Mouse (Mus musculus): ENCODE data around the gene St8sia1. TPM values are rescaled to one million over a fixed set of nuclear protein-coding genes. Genes with fewer than 3 reads are reported as not detected.
A peak's percentile ranks its signal among the peaks of the same experiment; 100 is the strongest.
"Not testable (repeated sequence)": the region's sequence is repeated elsewhere in the genome, so short reads cannot be mapped to it uniquely, and the experiment has no call there.

Gene St8sia1
- total and polyA plus RNA-seq, 2 experiments from 2014 or later, result 3.5 to 15.5 TPM

GRCm38 (mm10) chr6:142989495-142989894 lies 25.2 kb upstream of the St8sia1 start:
- 91% methylated on average over 13 of the region's 13 CpGs for WGBS
- Histone ChIP-seq H3K9me3 (ENCODE audit: low read length) (no peaks in the 10 kb centered on the region), H3K27me3 (ENCODE audit: insufficient read depth, low read length) (peaks cover 6% of the 10 kb centered on the region; the same call in 1 of the 2 replicates), H3K27ac (ENCODE audit: low read depth, low read length) (no peak overlapping the region), H3K36me3 (ENCODE audit: insufficient read depth) (no peaks in the 10 kb centered on the region), H3K4me3 (ENCODE audit: low read depth, low read length) (no peak overlapping the region), H3K4me1 (ENCODE audit: insufficient read depth) (no peaks in the 10 kb centered on the region), H3K4me2 (ENCODE audit: low read depth) (no peak overlapping the region), H3K9ac (no peak overlapping the region)
- DNase-seq, result no peak
- no peak for ATAC-seq
- TF ChIP-seq CTCF (IDR thresholded peaks at IDR 0.05; ENCODE audit: low read depth), result no peak

- Histone ChIP-seq H3K4me3 (ENCODE audit: low read depth, low read length) (no peak overlapping the region), H3K36me3 (ENCODE audit: insufficient read depth) (no peaks in the 10 kb centered on the region), H3K4me1 (ENCODE audit: insufficient read depth) (no peaks in the 10 kb centered on the region), H3K27me3 (ENCODE audit: insufficient read depth, low read length) (peaks cover 6% of the 10 kb centered on the region; the same call in 1 of the 2 replicates), H3K9ac (no peak overlapping the region), H3K4me2 (ENCODE audit: low read depth) (no peak overlapping the region), H3K27ac (ENCODE audit: low read depth, low read length) (no peak overlapping the region), H3K9me3 (ENCODE audit: low read length) (no peaks in the 10 kb centered on the region)
- TF ChIP-seq CTCF (IDR thresholded peaks at IDR 0.05; ENCODE audit: low read depth), result peak; percentile 78
- no peak for ATAC-seq
- 25% methylated on average over 10 of the region's 10 CpGs for WGBS
- DNase-seq, result peak; percentile 55
Observed at GRCm38 (mm10) chr6:142988753-142989152, 24.5 kb upstream of the St8sia1 start.

GRCm38 (mm10) chr6:142988231-142988630 lies 24.0 kb upstream of the St8sia1 start:
- Histone ChIP-seq H3K27me3 (ENCODE audit: insufficient read depth, low read length) (peaks cover 6% of the 10 kb centered on the region; the same call in 1 of the 2 replicates), H3K9ac (no peak overlapping the region), H3K4me3 (ENCODE audit: low read depth, low read length) (no peak overlapping the region), H3K9me3 (ENCODE audit: low read length) (no peaks in the 10 kb centered on the region), H3K4me1 (ENCODE audit: insufficient read depth) (no peaks in the 10 kb centered on the region), H3K4me2 (ENCODE audit: low read depth) (no peak overlapping the region), H3K27ac (ENCODE audit: low read depth, low read length) (no peak overlapping the region), H3K36me3 (ENCODE audit: insufficient read depth) (no peaks in the 10 kb centered on the region)
- ATAC-seq (no peak), DNase-seq (no peak)
- 81% methylated on average over 6 of the region's 6 CpGs for WGBS
- no peak for TF ChIP-seq CTCF (IDR thresholded peaks at IDR 0.05; ENCODE audit: low read depth)

DNA sequence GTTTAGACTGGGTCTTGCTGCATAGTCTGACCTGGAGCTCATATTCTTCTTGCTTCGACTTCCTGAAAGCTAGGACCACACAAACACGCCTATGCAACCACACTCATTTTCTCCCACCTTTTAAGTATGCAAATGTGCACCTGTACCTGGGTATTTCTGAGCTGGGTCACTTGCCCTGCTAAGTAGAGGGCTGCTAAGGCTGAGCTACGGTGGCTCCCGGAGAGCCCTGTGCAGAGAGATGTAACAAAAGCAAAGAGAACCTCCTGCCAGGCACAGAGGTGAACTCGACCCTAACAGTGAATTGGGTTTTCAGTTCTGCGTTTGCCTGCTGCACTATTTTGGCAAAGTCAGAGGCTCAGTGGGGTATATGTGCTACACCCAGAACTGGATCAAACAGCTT lies 23.4 kb upstream of the St8sia1 start:
- no peak overlapping the region for H3K9ac ChIP-seq
- DNase-seq (no peak), ATAC-seq (no peak)
- TF ChIP-seq CTCF (IDR thresholded peaks at IDR 0.05; ENCODE audit: low read depth), result no peak
- H3K27me3 ChIP-seq (ENCODE audit: insufficient read depth, low read length), result peaks cover 6% of the 10 kb centered on the region; the same call in 1 of the 2 replicates
- H3K4me2 ChIP-seq (ENCODE audit: low read depth), result no peak overlapping the region
- H3K4me1 ChIP-seq (ENCODE audit: insufficient read depth), result no peaks in the 10 kb centered on the region
- no peak overlapping the region for H3K27ac ChIP-seq (ENCODE audit: low read depth, low read length)
- no peak overlapping the region for H3K4me3 ChIP-seq (ENCODE audit: low read depth, low read length)
- WGBS, result 64% methylated on average over 6 of the region's 6 CpGs
- H3K36me3 ChIP-seq (ENCODE audit: insufficient read depth), result no peaks in the 10 kb centered on the region
- no peaks in the 10 kb centered on the region for H3K9me3 ChIP-seq (ENCODE audit: low read length)

- 94% methylated on average over 9 of the region's 9 CpGs for WGBS
- not testable (repeated sequence) for ATAC-seq; H3K9me3 ChIP-seq (ENCODE audit: low read length)
Observed at GRCm38 (mm10) chr6:142986706-142987105, 22.5 kb upstream of the St8sia1 start.

DNA sequence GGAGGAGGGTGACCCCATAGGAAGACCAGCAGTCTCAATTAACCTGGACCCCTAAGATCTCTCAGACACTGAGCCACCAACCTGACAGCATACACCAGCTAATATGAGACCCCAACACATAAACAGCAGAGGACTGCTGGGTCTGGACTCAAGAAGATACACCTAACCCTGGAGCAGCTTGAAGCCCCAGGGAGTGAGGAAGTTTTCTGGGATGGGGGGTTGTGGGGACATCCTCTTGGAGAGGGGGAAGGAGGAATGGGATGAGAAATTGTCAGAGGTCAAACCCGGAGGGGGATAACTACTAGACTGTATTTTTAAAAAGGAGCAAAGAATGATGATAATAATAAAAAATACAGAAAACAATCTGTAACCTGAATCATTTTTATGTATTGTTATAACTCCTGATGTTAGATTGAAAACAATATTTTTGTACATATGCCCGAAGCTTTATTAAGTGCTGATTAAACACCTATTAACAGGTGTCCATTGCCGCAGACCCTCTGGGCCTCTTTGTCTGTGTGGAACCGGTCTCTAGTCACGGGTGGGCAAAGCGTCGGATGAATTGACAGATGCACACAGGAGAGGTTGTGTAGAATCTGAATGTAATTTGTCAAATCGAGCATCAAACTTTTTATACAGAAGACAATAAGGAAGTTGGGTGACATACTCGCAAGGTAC lies 21.4 kb upstream of the St8sia1 start:
- H3K9me3 ChIP-seq (ENCODE audit: low read length); H3K4me2 ChIP-seq (ENCODE audit: low read depth); H3K36me3 ChIP-seq (ENCODE audit: insufficient read depth); H3K4me1 ChIP-seq (ENCODE audit: insufficient read depth); DNase-seq; H3K9ac ChIP-seq; ATAC-seq; H3K4me3 ChIP-seq (ENCODE audit: low read depth, low read length); H3K27ac ChIP-seq (ENCODE audit: low read depth, low read length); H3K27me3 ChIP-seq (ENCODE audit: insufficient read depth, low read length): not testable (repeated sequence)
- 90% methylated on average over 9 of the region's 9 CpGs for WGBS

More at GRCm38 (mm10) chr6:142986706-142987105, 22.5 kb upstream of the St8sia1 start:
- not testable (repeated sequence) for H3K4me1 ChIP-seq (ENCODE audit: insufficient read depth); H3K27ac ChIP-seq (ENCODE audit: low read depth, low read length); H3K9ac ChIP-seq; H3K27me3 ChIP-seq (ENCODE audit: insufficient read depth, low read length); H3K4me2 ChIP-seq (ENCODE audit: low read depth); DNase-seq; H3K4me3 ChIP-seq (ENCODE audit: low read depth, low read length); H3K36me3 ChIP-seq (ENCODE audit: insufficient read depth)

DNA sequence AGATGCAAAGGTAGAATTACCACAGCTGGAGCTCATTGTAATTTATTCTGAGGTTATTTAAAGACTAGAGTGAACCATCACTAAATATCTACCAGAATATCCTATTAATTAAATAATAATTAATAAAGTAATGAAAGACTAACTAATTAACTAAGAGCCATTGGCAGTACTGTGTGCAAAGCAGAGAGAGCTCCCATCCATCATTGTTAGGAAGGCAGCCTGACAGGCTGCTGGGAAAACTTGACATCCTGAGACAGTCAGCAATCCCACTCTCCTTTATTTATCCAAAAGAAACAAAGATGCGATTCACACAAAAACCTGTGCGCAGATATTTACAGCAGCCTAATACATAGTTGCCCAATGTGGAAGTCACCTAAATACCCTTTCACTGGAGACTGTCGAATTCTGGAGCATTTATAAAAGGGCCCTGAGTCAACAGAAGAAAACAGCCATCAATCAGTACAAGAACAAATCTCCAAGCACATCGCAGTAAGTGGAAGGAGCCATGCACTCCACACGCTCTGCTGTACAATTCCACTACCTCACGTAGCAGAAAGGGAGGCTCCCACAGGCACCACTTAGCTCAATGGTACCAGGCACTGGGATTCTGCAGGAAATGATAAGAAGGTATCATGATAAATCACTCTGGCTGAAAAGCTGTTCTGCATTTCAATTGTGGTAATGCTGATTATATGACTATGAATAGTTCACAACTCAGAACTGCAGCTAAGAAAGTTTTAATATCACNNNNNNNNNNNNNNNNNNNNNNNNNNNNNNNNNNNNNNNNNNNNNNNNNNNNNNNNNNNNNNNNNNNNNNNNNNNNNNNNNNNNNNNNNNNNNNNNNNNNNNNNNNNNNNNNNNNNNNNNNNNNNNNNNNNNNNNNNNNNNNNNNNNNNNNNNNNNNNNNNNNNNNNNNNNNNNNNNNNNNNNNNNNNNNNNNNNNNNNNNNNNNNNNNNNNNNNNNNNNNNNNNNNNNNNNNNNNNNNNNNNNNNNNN lies 15.7 kb upstream of the St8sia1 start:
- ATAC-seq, result peak; percentile 47; the same call in 1 of the 2 replicates
- WGBS, result 41% methylated on average over 6 of the region's 6 CpGs
- no peak overlapping the region for H3K4me2 ChIP-seq (ENCODE audit: low read depth)

More for the DNA sequence above, 15.7 kb upstream of the St8sia1 start:
- no peak overlapping the region for H3K9ac ChIP-seq
- TF ChIP-seq CTCF (IDR thresholded peaks at IDR 0.05; ENCODE audit: low read depth), result no peak
- no peak overlapping the region for H3K27ac ChIP-seq (ENCODE audit: low read depth, low read length)
- H3K9me3 ChIP-seq (ENCODE audit: low read length), result no peaks in the 10 kb centered on the region
- H3K4me1 ChIP-seq (ENCODE audit: insufficient read depth), result no peaks in the 10 kb centered on the region
- H3K27me3 ChIP-seq (ENCODE audit: insufficient read depth, low read length), result no peaks in the 10 kb centered on the region
- no peak for DNase-seq
- no peaks in the 10 kb centered on the region for H3K36me3 ChIP-seq (ENCODE audit: insufficient read depth)
- H3K4me3 ChIP-seq (ENCODE audit: low read depth, low read length), result no peak overlapping the region

All from forebrain, postnatal 0 days (tissue).